9 mouse cellular contexts compared by ENCODE assay signal in genomic region chr12:70346139-70347026, GRCm38 (mm10). TPM values are rescaled to one million over a fixed set of nuclear protein-coding genes. Genes with fewer than 3 reads are reported as not detected.
DNase-seq lines count a peak whose midpoint lies in the region; ATAC-seq lines count a peak whose summit lies in the region.
"Had no signal": no experiment of that assay in that cellular context is flagged by ENCODE, and none has a peak within 500 bp of the region (broad histone marks: within the 10 kb centered on the region; RNA-seq: fewer than 3 reads in every experiment).

No protein-coding gene starts in this region.

- ATAC-seq in forebrain, embryonic 13.5 days = peak; percentile 59
- peak; percentile 38; the same call in 1 of the 2 replicates for ATAC-seq in limb, embryonic 12.5 days (ENCODE audit: insufficient number of reproducible peaks, insufficient read depth, low FRiP score, low TSS enrichment, low read depth)
- ATAC-seq in neural tube, embryonic 13.5 days (ENCODE audit: low read depth) = peak; percentile 59

- peaks cover 30% of the 10 kb centered on the region for H3K4me1 ChIP-seq in forebrain, embryonic 13.5 days
- H3K4me1 ChIP-seq in limb, embryonic 12.5 days (replicated peaks) = peaks cover 17% of the 10 kb centered on the region
- H3K4me1 ChIP-seq in neural tube, embryonic 13.5 days (replicated peaks) = peaks cover 58% of the 10 kb centered on the region

- peak overlapping the region; percentile 74 for H3K4me3 ChIP-seq in forebrain, embryonic 13.5 days
- peak overlapping the region; percentile 61 for H3K4me3 ChIP-seq in limb, embryonic 12.5 days (replicated peaks)
- H3K4me3 ChIP-seq in neural tube, embryonic 13.5 days = peak overlapping the region; percentile 72

- H3K27me3 ChIP-seq in forebrain, embryonic 13.5 days = no peaks in the 10 kb centered on the region
- peaks cover 36% of the 10 kb centered on the region for H3K27me3 ChIP-seq in limb, embryonic 12.5 days
- no peaks in the 10 kb centered on the region for H3K27me3 ChIP-seq in neural tube, embryonic 13.5 days

- peak overlapping the region; percentile 82 for H3K9ac ChIP-seq in forebrain, embryonic 13.5 days
- no peak overlapping the region; the same call in 1 of the 2 replicates for H3K9ac ChIP-seq in limb, embryonic 12.5 days (replicated peaks)
- peak overlapping the region; percentile 82 for H3K9ac ChIP-seq in neural tube, embryonic 13.5 days

- H3K4me2 ChIP-seq in forebrain, embryonic 13.5 days = peak overlapping the region; percentile 100
- peak overlapping the region; percentile 89 for H3K4me2 ChIP-seq in limb, embryonic 12.5 days
- peak overlapping the region; percentile 79 for H3K4me2 ChIP-seq in neural tube, embryonic 13.5 days

- H3K9me3 ChIP-seq in forebrain, embryonic 13.5 days (replicated peaks) = no peaks in the 10 kb centered on the region
- no peaks in the 10 kb centered on the region for H3K9me3 ChIP-seq in limb, embryonic 12.5 days
- no peaks in the 10 kb centered on the region for H3K9me3 ChIP-seq in neural tube, embryonic 13.5 days

- 1% methylated on average over 60 of the region's 60 CpGs for WGBS in forebrain, embryonic 13.5 days
- 1% methylated on average over 60 of the region's 60 CpGs for WGBS in limb, embryonic 12.5 days
- WGBS in neural tube, embryonic 13.5 days = under 1% methylated on average over 60 of the region's 60 CpGs

- H3K36me3 ChIP-seq in forebrain, embryonic 13.5 days (ENCODE audit: poor library complexity, severe bottlenecking) = no peaks in the 10 kb centered on the region
- H3K36me3 ChIP-seq in limb, embryonic 12.5 days = no peaks in the 10 kb centered on the region
- H3K36me3 ChIP-seq in neural tube, embryonic 13.5 days = no peaks in the 10 kb centered on the region

- H3K27ac ChIP-seq in forebrain, embryonic 13.5 days = peak overlapping the region; percentile 94
- no peak overlapping the region for H3K27ac ChIP-seq in limb, embryonic 12.5 days
- H3K27ac ChIP-seq in neural tube, embryonic 13.5 days (replicated peaks) = peak overlapping the region; percentile 98

- peak; percentile 76 for DNase-seq in layer of hippocampus, adult 11-12 months (ENCODE audit: low spot score)
- no peak for DNase-seq in layer of hippocampus, adult 9-10 months (ENCODE audit: low spot score)
- peak; percentile 30 for DNase-seq in c-Kit-positive CD71-negative TER-119-negative erythroid progenitor cells, embryonic 14.5 days (ENCODE audit: low read depth)
- peak; percentile 9 for DNase-seq in induced T-regulatory cell, adult 2 months (ENCODE audit: low read depth)
- no peak for DNase-seq in urinary bladder, postnatal 10 days (ENCODE audit: low spot score)

RNA-seq across cellular contexts. Expression of gene Trim9, which starts 1.0 kb away (rescaled TPM):
- polyA plus RNA-seq in forebrain, embryonic 13.5 days (2015; fragmentation: Nextera tagmentation; extraction: Ambion mirVana) = 21.7 and 26.8 TPM in 2 replicates
- 0.64 and 0.90 TPM in 2 replicates for polyA plus RNA-seq in limb, embryonic 12.5 days (2016; fragmentation: Nextera tagmentation; extraction: Ambion mirVana)
- 61.0 and 62.3 TPM in 2 replicates for polyA plus RNA-seq in neural tube, embryonic 13.5 days (2015; fragmentation: Nextera tagmentation; extraction: Ambion mirVana)
- polyA plus RNA-seq: Patski had no signal

Comparison
In these comparisons a context has a peak if more than half of its experiments do, and no peak if none do; other contexts are left out.
1. DNase-seq: peak in layer of hippocampus, adult 11-12 months (single experiment), c-Kit-positive CD71-negative TER-119-negative erythroid progenitor cells, embryonic 14.5 days (single experiment) and induced T-regulatory cell, adult 2 months (single experiment); none in layer of hippocampus, adult 9-10 months (single experiment) and urinary bladder, postnatal 10 days (single experiment).
2. RNA of gene Trim9, which starts 1.0 kb away (polyA plus RNA-seq): 61.0 to 62.3 TPM in neural tube, embryonic 13.5 days and 21.7 to 26.8 TPM in forebrain, embryonic 13.5 days; 0.64 to 0.90 TPM in limb, embryonic 12.5 days; every median in the first group is over 10 times any median in the second.
3. Peak in every context shown above with its lines, with median percentiles within 50 percentile points of each other: ATAC-seq, H3K4me2 ChIP-seq and H3K4me3 ChIP-seq.